Mouse (Mus musculus) kidney, postnatal 14 days (tissue): ENCODE results near the gene Myof.
A peak's percentile ranks its signal among the peaks of the same experiment; 100 is the strongest.

Experiments used
- DNase-seq: peaks from one replicate; pipeline ENCODE4 v3.0.0; 2022; ENCODE audit warnings: mixed read lengths

The Myof gene

DNA sequence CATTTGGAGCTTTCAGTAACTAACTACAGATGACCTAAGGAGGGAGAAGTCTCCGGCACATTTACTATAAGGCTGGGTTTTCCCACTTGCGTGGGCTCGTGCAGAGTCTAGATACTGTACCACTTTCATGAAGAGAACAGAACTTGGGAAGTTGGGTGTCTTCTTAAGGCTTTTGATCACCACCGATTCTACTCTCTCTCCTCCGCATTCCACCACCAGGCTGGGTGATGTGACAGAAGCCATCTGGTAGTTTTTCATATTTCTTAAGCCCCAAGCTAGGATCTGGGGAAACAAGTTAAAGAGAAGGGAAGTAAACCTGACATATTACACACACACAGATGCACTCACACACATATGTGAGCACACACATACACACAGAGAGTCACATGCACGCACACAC, 108.7 kb downstream of the Myof start:
- DNase-seq, result no peak

DNA sequence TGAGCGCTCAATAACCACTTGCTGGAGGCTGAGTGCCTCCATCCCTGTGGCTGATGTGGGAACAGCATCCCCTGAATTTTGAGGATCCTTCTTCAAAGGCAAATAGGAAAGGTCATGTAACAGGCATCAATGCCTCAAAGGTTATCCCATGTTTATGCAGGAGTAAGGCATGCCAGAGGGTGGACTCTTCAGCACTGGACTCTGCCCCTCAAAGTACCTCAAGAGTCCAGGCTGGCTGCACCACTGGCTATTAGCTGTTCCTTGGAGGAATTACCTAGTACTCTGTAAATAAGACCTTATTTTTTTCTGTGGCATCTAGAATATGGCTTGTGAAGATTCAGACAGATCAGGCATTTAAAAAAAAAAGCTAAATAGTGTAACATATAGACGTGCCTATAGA, 111.2 kb downstream of the Myof start:
- peak; percentile 23 for DNase-seq

DNA sequence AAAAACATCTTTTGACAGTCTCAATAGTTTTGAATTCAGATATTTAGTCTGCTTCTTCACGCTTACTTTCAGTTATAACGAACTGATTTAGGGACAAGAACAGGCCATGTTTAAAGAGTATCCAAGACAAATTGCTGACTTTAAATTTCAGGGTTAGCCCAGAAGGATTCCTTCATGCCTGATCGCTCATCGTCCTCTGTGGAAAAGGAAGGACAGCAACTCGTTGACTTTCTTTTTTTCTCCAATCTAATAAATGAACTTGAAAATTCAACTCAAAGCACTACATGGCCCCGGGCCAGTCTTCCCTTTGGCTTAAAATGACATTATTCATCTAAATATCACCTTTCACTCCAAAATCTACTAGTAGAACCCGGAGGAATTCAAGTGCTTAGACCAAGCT, 115.5 kb downstream of the Myof start:
- DNase-seq, result peak; percentile 22

GRCm38 (mm10) chr19:37925323-37925722, 118.1 kb downstream of the Myof start:
- no peak for DNase-seq

DNA sequence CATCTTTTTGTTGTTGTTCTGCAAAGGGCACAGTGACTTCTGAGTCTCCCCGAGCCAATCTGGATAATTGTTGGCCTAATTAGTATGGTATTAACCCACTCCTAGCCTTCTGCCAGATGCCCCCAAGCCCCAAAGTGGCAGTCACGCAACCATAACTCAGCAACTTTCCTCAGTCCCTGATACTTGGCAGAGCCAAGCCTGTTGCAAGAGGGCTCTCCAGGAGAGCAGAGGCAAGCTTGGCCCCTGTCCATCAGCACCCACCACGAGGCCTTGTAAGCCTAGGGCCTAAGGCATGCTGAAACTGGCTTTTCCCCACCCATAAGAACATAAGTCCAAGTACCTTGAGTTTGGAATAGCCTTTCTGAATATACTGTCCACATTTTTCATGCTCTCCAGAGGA, 119.1 kb downstream of the Myof start:
- peak; percentile 85 for DNase-seq

- no peak for DNase-seq
These were observed 122.3 kb downstream of the Myof start for GRCm38 (mm10) chr19:37921098-37921497.

- peak; percentile 68 for DNase-seq
These were observed 124.9 kb downstream of the Myof start for GRCm38 (mm10) chr19:37918515-37918932.

- DNase-seq, result no peak
These were observed 129.1 kb downstream of the Myof start for GRCm38 (mm10) chr19:37914261-37914660.

DNA sequence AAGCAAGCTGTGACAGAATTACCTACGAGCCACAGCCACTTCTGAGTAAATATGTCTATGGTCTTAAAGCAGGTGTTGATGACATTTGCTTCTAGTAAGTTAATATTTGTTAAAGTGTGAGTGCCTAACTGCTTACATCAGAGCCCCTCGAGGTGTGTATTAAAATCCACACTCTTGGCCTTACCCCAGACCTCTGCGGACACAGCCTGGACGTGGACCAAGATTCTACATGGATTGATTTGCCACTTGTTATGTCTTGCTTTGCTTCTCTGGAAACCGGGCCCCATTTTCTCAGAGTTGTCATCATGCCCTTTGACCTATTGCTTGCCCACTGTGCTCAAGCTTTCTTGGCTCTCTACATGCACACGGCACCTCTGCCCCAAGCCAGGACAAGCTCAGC, 130.9 kb downstream of the Myof start:
- peak; percentile 19 for DNase-seq

GRCm38 (mm10) chr19:37909830-37910261, 133.5 kb downstream of the Myof start:
- DNase-seq, result no peak

GRCm38 (mm10) chr19:37907451-37908320, 135.7 kb downstream of the Myof start:
- no peak for DNase-seq

DNA sequence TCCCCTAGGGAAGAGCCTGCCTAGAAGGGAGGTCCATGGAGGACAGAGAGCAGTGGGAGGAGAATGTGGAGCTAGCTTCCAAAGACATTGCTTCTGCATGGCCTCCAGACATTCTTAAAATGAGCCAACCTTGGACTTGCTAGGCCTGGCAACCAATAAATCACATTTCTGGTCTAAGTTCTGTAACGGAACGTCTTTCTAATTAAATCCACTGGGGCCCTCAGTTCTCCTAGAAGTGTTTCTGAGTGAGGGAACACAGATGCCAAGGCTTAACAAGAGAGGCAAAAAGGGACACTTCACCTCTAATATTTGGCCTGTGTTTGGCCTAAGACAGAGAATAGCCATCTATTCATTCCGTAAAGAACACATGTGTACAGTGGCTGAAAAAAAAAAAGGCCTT, 136.5 kb downstream of the Myof start:
- no peak for DNase-seq

- DNase-seq, result no peak
These were observed 147.3 kb downstream of the Myof start for GRCm38 (mm10) chr19:37896081-37896480.

- no peak for DNase-seq
These were observed 152.4 kb downstream of the Myof start for GRCm38 (mm10) chr19:37891006-37891405.

DNA sequence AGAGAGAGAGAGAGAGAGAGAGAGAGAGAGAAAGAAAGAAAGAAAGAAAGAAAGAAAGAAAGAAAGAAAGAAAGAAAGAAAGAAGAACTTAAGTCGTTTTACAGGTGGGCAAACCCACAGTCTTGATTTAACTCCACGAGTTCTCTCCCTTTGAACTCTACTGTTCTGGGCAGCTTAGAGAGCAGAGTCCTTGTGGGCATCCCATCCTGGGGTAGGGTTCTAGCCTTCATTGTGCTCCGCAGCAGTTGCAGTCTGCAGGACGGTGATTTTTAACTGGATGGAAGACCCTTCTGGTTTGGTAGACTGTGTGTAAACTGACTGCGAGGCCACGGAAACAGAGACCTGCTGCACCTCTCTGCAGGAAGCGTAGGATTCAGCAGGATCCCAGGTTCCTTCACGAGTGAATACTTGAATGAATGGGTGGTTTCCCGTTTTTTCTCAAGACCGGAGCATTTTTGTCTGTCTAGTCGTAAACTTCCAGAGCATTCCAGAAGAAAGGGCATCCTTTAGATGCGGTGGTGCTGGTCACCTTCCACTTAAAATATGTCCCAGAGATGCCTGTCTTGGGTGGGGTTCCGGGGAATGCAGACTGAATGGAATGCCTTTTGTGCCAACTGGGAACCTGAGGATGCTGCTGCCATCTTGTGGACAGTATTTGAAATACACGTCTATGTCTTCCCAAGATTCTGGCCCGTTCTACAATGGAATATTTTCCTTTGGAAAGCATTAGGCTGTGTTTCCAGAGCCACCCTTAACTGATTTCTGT, 156.8 kb downstream of the Myof start:
- peak; percentile 78 for DNase-seq

DNA sequence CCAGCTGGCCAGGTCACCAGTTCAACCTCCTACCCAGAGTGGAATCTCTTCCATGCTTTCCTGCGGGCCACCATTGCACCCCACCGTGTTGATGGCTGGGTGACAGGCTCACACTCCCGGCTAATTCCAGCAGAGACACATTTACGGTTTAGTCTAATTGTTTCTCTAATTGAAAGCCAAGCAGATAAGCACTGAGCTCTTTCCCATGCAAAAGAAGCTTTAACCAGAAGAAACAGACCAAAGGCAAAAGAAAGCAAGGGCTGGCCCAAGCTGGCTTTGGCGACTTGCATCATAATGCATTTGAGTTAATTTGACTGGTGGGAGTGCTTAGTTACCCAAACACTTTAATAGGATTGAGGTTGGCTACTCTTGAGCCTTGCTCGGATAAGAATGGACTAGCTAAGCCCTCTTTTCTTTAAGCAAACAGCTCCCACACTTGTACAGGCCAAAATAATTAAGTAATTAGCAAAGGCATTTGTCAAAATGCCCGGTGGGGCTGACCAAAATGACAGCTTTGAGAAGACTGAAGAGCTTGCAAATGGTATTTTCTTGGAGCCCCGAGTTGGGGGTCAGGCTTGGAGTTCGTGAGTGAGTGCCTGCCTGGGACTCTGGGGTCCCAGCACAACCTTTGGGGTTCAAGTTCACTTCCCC, 161.8 kb downstream of the Myof start:
- peak; percentile 18 for DNase-seq

GRCm38 (mm10) chr19:37877511-37878167, 165.7 kb downstream of the Myof start:
- DNase-seq, result peak; percentile 30

GRCm38 (mm10) chr19:37876605-37877245, 166.7 kb downstream of the Myof start:
- no peak for DNase-seq

DNA sequence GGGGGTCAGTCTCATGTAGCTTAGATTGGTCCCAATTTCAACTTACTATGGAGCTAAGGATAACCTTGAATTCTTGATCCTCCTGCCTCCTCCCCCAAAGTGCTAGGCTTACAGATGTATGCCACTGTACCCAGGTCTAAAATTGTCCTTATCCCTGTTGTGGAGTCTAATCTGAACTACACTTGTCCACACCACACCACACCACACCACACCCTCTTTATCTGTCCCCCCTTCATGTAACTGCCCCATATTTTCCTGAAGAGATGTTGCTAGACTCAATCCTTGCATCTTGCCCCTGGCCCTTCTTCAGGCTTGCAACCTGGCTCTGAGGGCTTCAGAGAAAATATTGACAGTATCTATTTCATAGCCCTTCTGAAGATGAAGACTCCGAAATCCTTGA, 169.9 kb downstream of the Myof start:
- DNase-seq, result no peak

GRCm38 (mm10) chr19:37867592-37867991, 175.8 kb downstream of the Myof start:
- DNase-seq, result no peak

GRCm38 (mm10) chr19:37866994-37867393, 176.4 kb downstream of the Myof start:
- DNase-seq, result no peak

- no peak for DNase-seq
These were observed 182.2 kb downstream of the Myof start for GRCm38 (mm10) chr19:37861171-37861570.
